Mouse (Mus musculus) small intestine, adult 2 months (tissue): ENCODE data around the gene Nup107.

Source experiments
- CTCF ChIP-seq: fragments of 200-500 bp; IDR thresholded peaks from 2 replicates; pipeline ENCODE4 v1.5.1; 2012; ENCODE audit warnings: low read depth, mild to moderate bottlenecking, control low read depth, inconsistent platforms, low read length, moderate library complexity, mixed read lengths; ENCODE audit not compliant: insufficient replicate concordance, insufficient read length; ENCODE audit errors: extremely low read depth
- POLR2A ChIP-seq: fragments of 200-500 bp; IDR thresholded peaks from 2 replicates; pipeline ENCODE4 v1.6.1; 2012; ENCODE audit warnings: low read depth, mild to moderate bottlenecking, control low read depth, inconsistent platforms, low read length, moderate library complexity

DNA sequence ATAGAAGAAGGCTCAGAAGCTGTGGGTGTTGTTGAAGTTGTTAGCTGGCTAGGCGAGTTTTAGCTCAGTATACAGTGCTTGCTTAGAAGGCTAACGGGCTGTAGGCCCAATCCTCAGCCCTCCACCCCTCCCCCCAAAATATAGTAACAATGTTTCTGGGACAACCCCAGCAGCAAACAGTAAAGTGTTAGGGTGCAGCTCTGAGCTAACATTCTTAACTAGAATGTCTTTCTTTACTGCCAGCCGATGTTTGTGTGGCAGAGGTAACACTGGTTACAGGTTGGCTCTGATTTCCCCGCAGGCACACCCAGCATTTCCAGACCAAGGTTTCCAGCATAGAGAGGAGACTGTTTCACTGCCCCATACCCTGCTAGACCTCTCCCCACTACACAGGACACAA is 48.6 kb downstream of the Nup107 start:
- TF ChIP-seq POLR2A (no peak), CTCF (no peak)
